Mouse (Mus musculus): ENCODE results near the gene Bpifc. TPM values are rescaled to one million over a fixed set of nuclear protein-coding genes. Genes with fewer than 3 reads are reported as not detected.
"Not testable (repeated sequence)": the region's sequence is repeated elsewhere in the genome, so short reads cannot be mapped to it uniquely, and the experiment has no call there.

Bpifc gene
- under 1 TPM in 1 of 4 experiments, not detected in 3; 0.16 TPM for total RNA-seq (2022)

DNA sequence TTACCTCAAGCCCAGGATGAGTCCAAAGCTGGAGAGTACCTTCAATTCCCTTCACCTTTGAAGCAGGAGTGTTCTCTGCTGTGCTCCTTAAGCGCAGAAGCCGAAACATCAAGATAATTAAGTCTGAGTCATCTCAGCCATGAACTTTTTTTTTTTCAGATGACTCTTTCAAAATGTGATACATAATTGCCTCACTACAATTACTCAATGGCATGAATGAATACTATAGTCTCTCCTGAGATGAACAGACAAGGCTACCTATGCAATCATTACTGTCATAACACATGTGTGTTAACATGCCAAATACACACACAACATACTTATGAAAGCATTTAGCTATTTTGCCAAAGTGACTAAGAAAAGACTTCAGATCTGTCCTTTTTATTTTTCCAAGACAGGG is at the start of gene Bpifc:
Gene Bpifc (minus strand): TSS at position 115 of the 400 bp plus-strand sequence.
- no peak for DNase-seq (ENCODE audit: low spot score in 2 of 2)

DNA sequence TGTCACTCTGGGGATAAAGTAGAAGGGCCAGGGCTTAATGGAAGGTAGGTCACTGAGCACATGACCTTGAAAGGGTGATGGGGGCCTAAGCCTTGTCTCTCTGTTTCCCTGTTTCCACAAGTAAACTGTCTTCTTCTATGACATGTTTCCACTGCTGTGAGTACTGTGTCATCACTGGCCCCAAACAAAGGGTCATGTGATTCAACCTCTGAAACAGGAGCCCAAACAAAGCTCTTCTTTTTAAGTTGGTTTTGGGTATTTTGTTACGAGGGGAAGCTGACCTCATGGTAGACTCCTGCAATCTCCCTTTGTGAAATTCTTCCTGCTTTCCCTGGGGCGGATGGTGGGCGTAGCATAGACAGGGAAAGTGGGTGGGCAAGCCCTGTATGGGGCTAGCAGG is 48.6 kb upstream of the Bpifc start:
- DNase-seq (ENCODE audit: low spot score in 2 of 2), result no peak

- no peak for DNase-seq (ENCODE audit: low spot score in 2 of 2)
These were observed 46.0 kb upstream of the Bpifc start for GRCm38 (mm10) chr10:86057712-86058111.

GRCm38 (mm10) chr10:86057286-86057685 is 45.6 kb upstream of the Bpifc start:
- no peak for DNase-seq (ENCODE audit: low spot score in 2 of 2)

DNA sequence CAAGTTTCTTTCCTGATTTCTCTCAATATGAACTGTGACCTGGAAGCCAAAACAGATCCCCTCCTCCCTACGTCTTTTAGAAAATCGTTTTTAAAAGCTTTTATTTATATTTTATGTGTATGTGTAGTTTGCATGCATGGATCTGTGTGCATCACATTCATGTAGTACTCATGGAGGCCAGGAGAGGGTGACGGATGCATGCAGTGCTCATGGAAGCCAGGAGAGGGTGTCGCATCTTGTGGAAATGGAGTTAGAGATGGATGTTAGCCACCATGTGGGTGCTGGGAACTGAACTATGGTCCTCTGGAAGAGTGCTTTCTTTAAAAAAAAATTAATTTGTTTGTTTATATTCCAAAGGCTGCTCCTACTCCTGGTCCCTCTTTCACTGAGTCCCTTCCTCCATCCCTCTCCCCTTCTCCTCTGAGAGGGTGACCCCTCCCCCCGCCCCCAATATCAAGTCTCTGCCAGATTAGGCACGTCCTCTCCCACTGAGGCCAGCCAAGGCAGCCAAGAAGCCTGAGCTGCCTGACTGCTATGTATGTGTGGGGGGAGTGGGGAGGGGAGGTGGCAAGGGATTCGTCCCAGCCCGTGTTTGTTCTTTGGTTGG is 44.7 kb upstream of the Bpifc start:
- DNase-seq (ENCODE audit: low spot score in 2 of 2), result no peak

GRCm38 (mm10) chr10:86052818-86053522 is 41.3 kb upstream of the Bpifc start:
- no peak for DNase-seq (ENCODE audit: low spot score in 2 of 2)

DNA sequence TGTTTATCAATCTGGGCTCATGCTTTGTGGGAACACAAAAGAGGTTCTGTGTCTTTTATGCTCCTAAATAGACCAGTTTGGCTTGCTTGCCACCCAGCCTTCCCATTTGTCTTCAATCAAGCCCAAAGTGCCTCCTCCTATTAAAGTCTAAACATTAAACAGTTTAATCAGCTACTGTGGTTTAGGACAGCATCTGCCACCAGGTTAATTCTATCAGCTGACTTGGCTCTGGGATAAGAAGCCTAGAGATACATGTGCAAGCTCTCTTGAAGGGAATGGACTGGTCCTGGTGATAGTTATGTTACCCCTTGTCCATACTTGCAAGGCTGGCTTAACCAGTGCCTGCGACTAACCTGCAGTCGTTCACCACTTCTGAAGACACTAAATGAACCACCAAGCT is 38.8 kb upstream of the Bpifc start:
- no peak for DNase-seq (ENCODE audit: low spot score in 2 of 2)

- DNase-seq (ENCODE audit: low spot score in 2 of 2), result no peak
These were observed 36.1 kb upstream of the Bpifc start for GRCm38 (mm10) chr10:86047786-86048185.

DNA sequence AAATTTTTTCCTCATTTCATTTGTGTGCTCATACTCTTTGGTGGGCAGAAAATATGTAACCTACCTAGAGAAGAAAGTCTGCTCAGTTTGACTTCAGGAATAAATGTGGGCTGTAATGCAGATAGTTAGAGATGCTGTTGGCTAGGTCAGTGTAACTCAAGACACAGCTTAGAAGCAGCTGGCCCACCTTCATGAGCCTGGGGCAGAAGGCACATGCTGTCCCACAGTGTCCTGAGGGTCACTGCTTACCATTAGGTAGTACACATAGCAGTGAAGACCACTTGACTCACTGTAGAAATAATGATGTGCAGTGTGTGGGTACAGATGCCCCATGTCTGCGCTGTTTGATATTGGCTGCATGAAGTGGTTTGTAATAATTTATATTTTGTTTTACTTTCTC is 34.7 kb upstream of the Bpifc start:
- no peak for DNase-seq (ENCODE audit: low spot score in 2 of 2)

DNA sequence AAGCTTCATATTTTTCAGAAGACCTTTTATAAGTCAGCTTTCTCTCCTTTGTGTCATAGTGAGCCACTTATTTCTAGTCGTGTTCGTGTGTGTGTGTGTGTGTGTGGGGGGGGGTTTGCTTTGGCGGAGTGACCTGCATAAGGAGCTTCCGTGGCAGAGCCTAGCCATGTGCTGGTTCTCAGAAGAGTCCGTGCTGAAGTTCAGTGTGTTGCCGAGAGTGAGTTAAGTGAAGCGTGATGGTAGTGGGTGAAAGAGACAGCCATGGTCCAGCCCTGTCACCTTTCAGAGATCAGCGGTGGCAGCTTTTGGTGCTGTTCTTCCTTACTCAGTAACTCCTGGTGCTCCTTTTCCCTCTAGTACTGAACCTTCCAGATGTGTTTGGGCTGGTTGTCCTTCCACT is 32.4 kb upstream of the Bpifc start:
- no peak for DNase-seq (ENCODE audit: low spot score in 2 of 2)

DNA sequence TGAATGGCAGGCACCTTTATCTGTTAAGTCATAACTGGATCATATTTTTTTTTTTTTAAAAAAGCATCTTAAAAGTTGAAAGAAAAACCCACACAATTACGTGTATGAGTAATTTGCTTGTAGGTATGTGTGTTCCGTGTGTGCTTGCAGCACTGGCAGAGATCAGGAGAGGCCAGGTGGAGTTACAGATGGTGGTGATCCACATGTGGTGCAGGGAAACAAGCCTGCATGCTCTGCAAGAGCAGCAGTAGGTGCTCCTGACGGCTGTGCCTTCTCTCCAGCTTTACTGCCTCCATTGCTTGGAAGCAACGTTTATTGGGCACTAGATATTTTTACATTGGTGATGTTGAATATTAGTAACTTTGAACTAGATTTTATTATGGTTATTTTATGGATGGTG is 32.0 kb upstream of the Bpifc start:
- DNase-seq (ENCODE audit: low spot score in 2 of 2), result no peak

DNA sequence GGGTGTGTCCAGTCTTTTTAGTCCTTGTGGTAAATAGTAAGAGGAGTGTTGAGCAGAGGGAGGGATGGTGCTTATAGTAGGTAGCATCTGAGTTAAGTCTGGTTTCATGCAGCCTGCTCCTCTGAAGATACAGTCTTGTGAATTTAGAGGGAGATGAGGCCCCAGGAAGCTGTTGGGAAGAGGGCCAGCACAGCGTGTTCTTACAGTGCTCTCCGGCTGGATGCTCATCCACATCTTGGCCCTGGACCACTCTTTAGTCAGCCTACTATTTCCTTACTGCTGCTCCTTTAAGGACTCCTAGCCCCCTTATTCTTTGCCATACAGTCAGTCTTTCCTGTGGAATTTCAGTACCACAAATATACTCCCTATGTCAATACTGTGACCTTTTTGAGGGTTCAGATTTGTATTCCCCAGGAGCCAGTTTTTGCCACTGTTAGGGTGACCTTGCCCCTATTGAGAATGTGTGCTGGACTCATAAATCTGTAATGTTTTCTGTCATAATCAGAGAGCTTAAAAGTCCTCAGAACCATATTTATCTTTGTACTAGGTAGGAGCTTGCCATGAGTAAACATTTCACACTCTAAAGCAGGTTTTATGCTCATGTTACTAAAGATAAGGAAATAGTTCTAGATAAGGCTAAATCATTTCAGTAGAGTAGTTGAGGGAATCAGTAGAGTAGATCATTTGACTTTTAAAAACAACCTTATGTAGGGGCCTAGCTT is 22.5 kb upstream of the Bpifc start:
- DNase-seq (ENCODE audit: low spot score in 2 of 2), result no peak

DNA sequence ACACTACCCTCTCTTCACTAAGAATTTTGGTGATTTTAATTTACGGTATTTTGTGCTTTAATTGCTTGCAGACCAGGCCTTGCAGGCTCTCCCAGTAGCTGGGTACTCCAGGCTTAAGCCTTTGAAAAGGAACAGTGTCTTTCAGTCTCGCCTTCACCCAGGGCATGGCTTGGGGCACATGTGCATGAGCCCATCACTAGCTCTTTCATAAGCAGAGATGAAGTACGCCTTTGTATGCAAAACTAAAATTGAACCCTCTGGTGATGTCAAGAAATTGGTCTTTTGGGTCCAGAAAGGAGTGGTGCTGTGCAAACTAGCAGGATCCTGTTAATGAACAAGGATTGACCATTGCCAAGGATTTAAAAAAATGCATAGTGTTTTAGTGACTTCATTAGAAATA is 20.8 kb upstream of the Bpifc start:
- no peak for DNase-seq (ENCODE audit: low spot score in 2 of 2)

DNA sequence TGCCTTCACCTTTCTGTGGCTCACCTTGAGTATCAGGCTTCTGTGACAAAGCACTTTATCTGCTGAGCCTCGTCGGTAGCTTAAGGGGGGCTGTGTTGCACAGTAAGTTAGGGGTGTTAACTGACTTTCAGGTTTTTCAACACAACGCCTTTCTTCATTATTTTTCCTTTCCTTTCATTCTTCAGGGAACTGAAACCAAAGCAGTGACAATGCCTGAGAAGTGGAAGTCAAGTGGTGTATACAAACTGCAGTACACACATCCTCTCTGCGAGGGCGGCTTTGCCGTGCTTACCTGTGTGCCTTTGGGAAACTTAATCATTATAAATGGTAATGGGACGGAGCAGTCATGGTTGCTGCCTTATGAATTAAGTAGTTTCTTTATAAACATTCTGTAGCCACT is 19.0 kb upstream of the Bpifc start:
- no peak for DNase-seq (ENCODE audit: low spot score in 2 of 2)

- DNase-seq (ENCODE audit: low spot score in 2 of 2), result not testable (repeated sequence)
These were observed 15.1 kb upstream of the Bpifc start for GRCm38 (mm10) chr10:86026807-86027206.

GRCm38 (mm10) chr10:86026354-86026753 is 14.7 kb upstream of the Bpifc start:
- DNase-seq (ENCODE audit: low spot score in 2 of 2), result no peak

DNA sequence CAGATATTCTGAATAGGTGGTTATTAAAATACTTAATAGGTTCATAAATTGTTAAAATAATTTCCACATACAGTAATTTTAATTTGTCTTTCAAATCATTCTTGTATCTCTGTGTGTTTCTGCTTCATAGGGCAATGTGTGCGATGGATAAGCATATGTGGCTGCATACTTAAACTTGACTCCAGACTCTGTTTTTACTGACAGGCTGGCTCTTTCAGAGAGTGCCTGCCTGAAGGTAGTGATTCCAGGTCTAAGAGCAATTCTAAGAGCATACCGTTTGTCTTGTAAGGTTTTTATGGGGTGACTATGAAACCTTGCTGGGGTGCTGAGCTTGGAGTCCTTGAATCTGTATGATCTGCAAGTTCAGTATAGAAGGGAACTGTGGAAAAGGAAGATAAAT is 14.2 kb upstream of the Bpifc start:
- DNase-seq (ENCODE audit: low spot score in 2 of 2), result no peak

- DNase-seq (ENCODE audit: low spot score in 2 of 2), result no peak
These were observed 11.5 kb upstream of the Bpifc start for GRCm38 (mm10) chr10:86023149-86023548.

DNA sequence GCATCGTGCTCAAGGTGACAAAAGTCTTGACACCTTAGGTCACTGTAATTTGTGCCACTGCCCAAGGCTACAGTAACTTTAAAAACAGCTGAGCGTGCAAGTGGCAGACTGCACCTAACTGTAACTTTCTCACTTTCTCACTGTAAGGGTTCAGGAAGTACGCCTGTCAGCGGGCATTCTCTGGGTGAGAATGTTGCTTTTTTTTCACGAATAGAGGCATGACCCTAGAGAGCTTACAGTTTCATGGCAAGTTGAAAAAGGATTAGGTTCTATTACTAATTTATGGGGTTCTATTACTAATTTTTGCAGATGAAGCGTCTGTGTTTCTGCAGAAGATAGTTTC is 10.8 kb upstream of the Bpifc start:
- no peak for DNase-seq (ENCODE audit: low spot score in 2 of 2)

GRCm38 (mm10) chr10:86021749-86022473 is 10.2 kb upstream of the Bpifc start, which contains the start of gene Fbxo7:
Gene Fbxo7 (plus strand): TSS chr10:86021972.
- peak; percentile 74 to 82 for DNase-seq (ENCODE audit: low spot score in 2 of 2)

DNA sequence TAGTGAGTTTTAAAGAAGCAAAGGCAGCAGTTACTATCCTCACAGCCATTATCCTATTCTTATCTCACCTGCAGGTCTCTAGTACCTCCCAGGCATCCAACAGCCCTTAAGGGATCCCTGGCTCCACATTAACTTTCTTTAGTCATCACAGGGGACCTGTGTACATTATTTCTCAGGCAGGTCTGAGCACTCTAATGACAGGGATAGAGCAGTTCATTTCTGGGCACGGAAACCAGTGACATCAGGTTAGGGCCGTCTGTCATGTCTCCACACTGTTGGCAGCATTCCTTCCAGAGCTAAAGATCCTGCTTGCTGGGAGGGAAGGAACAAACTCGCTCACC is 9.7 kb upstream of the Bpifc start:
- no peak for DNase-seq (ENCODE audit: low spot score in 2 of 2)

DNA sequence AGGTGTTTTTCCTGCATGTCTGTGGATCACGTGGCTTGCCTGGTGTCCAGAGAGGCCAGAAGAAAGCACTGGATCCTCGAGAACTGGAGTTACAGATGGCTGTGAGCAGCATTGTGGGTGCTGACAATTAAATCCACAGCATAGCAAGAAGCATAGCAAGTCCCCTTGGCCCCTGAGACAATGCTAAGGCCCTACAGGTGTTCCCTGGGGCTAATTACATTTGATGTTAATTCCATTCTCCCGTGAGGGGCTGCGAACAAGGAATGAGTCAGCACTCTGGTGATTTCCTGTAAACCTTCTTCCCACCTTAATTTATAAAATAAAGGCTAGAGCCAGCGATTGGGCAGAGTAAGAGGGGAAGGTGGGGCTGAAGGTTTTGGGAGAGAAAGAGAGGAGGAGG is 7.1 kb upstream of the Bpifc start:
- DNase-seq (ENCODE audit: low spot score in 2 of 2), result no peak

Data from layer of hippocampus, adult 8-10 months (tissue).